Mouse (Mus musculus): ENCODE data around the gene Slco1a4.
"Not testable (repeated sequence)": the region's sequence is repeated elsewhere in the genome, so short reads cannot be mapped to it uniquely, and the experiment has no call there.

Gene Slco1a4

GRCm38 (mm10) chr6:141856085-141856484, at the start of gene Slco1a4:
Gene Slco1a4, minus strand, starts transcription at chr6:141856199.
- no peak for DNase-seq (ENCODE audit: low read depth, low spot score)

- no peak for DNase-seq (ENCODE audit: low read depth, low spot score)
Observed at GRCm38 (mm10) chr6:141898197-141898596, 42.2 kb upstream of the Slco1a4 start.

GRCm38 (mm10) chr6:141889723-141890122, 33.7 kb upstream of the Slco1a4 start:
- no peak for DNase-seq (ENCODE audit: low read depth, low spot score)

GRCm38 (mm10) chr6:141888248-141888647, 32.2 kb upstream of the Slco1a4 start:
- no peak for DNase-seq (ENCODE audit: low read depth, low spot score)

DNA sequence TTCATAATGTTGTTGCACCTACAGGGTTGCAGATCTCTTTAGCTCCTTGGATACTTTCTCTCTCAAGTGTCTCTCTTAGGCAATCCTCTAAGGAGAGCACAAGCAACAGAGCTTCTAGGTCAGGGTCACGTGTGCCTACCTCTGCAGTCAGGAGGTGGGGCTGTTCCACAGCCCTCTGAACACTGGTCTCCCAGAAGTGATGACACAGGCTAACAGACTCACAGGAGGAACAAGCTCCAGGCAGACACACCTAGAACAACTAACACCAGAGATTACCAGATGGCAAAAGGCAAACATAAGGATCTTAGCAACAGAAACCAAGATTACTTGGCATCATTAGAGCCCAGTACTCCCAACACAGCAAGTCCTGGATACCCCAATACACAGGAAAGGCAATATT, 26.6 kb upstream of the Slco1a4 start:
- no peak for DNase-seq (ENCODE audit: low read depth, low spot score)

GRCm38 (mm10) chr6:141875742-141876141, 19.7 kb upstream of the Slco1a4 start:
- not testable (repeated sequence) for DNase-seq (ENCODE audit: low read depth, low spot score)

DNA sequence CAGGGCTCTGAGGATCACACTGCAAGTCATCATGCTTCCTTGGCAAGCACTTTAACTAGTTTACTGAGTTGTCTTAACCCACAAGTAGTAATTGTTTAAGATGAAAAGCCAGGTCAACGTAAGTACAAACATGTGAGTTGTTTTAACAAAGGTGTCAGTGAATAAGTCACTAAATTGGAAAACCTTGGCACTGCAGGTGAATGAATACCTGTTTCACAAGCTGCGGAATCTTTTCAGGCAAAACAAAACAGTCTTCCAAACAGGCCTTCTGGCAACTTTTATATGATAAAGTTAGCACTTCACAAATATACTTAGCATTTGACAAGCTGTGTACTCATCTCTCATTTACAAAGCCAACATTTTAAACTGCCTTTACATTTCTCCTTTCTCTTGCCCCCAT, 15.7 kb upstream of the Slco1a4 start:
- no peak for DNase-seq (ENCODE audit: low read depth, low spot score)

DNA sequence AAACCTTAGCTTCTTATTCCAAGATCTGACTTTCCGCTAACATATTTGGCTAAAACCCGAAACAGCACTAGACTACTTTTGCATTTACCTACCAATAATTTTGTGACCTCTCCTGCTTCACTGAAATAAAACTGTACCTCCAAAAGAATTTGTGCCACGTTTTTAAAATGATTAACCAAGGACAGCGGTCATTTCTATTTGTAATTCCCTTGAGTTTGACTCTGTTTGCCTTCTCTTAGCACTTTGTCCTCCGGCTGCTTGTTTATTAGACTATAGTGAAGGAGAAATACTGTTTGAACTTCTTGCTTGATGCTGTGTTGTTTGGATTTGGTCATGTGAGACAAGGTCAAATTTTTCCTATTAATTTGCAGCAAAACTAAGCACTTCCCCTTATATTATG, 12.7 kb upstream of the Slco1a4 start:
- DNase-seq (ENCODE audit: low read depth, low spot score) = no peak

- DNase-seq (ENCODE audit: low read depth, low spot score) = no peak
Observed at GRCm38 (mm10) chr6:141866026-141866425, 10.0 kb upstream of the Slco1a4 start.

- DNase-seq (ENCODE audit: low read depth, low spot score) = no peak
Observed at GRCm38 (mm10) chr6:141857735-141858531, 1.9 kb upstream of the Slco1a4 start.

DNA sequence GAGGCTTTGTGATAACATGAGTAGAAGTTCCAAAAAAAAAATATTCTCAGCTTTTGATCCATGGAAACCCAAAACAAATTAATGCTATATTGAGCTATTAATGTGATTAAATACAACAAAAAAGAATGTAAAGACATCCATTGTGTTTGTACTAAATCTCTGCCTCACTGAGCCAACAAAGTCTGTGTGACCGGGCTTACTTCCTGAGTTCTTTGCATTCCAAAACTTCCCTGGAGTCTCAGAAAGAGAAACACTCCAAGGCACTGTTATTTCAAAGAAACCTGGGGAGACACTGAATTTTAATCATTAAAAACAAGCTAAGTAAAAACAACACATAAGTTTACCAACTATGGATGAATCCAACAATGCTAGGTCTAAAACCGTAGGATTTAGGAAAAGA, 2.4 kb downstream of the Slco1a4 start:
- no peak for DNase-seq (ENCODE audit: low read depth, low spot score)

GRCm38 (mm10) chr6:141849051-141849450, 6.9 kb downstream of the Slco1a4 start:
- DNase-seq (ENCODE audit: low read depth, low spot score) = no peak

DNA sequence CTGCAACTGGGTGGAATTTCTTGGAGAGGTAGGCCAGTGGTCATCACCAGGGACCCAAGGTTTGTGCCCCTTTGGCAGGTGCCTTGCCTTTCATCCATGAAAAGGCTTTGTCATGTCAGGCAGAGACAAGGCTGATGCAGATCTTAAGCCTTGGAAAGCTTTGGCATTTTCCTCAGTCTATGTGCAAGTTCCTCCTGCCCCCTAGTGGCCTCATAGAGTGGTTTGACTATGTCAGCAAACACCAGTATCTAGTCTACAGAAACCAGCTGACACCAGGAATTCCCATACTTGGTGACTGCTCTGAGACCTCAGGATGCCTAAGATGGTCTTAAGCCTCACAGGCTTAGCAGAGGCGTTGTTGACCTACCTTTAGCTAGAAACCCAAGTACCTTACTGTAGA, 58.2 kb downstream of the Slco1a4 start:
- no peak for DNase-seq (ENCODE audit: low read depth, low spot score)

- DNase-seq (ENCODE audit: low read depth, low spot score) = no peak
Observed at GRCm38 (mm10) chr6:141774476-141774875, 81.5 kb downstream of the Slco1a4 start.

DNA sequence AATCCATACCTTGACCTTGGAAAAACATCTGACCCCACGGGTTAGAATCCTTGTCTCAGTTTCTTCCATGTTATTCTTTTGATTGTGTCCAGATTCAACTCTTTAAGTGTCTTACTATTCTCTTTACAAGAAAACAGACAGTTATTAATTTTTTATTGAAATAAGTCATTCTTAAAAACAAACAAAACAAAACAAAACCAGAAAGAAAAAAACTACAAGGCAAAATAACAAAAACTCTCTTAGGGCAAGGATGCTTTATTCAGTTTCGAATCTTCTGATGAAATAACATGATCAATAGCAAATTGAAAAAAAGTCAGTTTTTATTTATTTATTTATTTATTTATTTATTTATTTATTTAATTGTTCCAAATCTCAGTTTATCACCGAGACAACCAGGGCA, 82.3 kb downstream of the Slco1a4 start, which contains the start of gene Gm5724:
Gm5724 (minus strand) TSS at position 101 of the 400 bp plus-strand sequence.
- DNase-seq (ENCODE audit: low read depth, low spot score) = no peak
